Mouse (Mus musculus) liver, adult (tissue): ENCODE data around the gene B4galnt3.

ENCODE experiments used
- GATA4 ChIP-seq: IDR thresholded peaks from 2 replicates; pipeline ENCODE4 v1.6.1; 2014; ENCODE audit warnings: mild to moderate bottlenecking, low read length; ENCODE audit not compliant: insufficient replicate concordance

Gene B4galnt3

GRCm38 (mm10) chr6:120294056-120294784, at the start of gene B4galnt3, which contains the start of gene D330020A13Rik:
TSS of gene B4galnt3 (minus strand) at chr6:120294559.
TSS of gene D330020A13Rik (plus strand) at chr6:120294364.
- no peak for TF ChIP-seq GATA4

- TF ChIP-seq GATA4 = no peak
These were observed 49.6 kb upstream of the B4galnt3 start for GRCm38 (mm10) chr6:120343992-120344391.

GRCm38 (mm10) chr6:120332351-120332750, 38.0 kb upstream of the B4galnt3 start:
- no peak for TF ChIP-seq GATA4

GRCm38 (mm10) chr6:120324295-120324927, 30.1 kb upstream of the B4galnt3 start:
- no peak for TF ChIP-seq GATA4

- no peak for TF ChIP-seq GATA4
These were observed 26.0 kb upstream of the B4galnt3 start for GRCm38 (mm10) chr6:120320369-120320768.

- no peak for TF ChIP-seq GATA4
These were observed 24.8 kb upstream of the B4galnt3 start for GRCm38 (mm10) chr6:120319129-120319528.

- TF ChIP-seq GATA4 = no peak
These were observed 24.1 kb upstream of the B4galnt3 start for GRCm38 (mm10) chr6:120318303-120318940.

DNA sequence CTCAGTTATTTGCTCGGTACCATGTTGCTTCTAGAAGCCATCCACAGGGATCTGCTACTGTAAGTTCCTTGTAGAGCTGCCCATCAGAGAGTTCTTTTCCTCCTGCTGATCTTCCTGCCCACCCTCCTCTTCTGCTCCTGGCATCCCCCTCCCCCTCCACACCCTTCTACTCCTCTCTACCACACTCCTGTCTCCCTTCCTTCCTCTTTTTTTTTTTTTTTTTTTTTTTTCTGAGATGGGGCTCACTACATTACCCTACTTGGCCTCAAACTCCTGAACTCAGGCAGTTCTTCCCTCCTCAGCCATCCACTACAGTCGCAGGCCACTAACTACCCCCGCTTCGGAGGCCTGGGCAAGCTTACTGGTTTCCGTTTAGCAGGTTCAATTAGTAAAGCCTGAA, 18.1 kb upstream of the B4galnt3 start:
- no peak for TF ChIP-seq GATA4

DNA sequence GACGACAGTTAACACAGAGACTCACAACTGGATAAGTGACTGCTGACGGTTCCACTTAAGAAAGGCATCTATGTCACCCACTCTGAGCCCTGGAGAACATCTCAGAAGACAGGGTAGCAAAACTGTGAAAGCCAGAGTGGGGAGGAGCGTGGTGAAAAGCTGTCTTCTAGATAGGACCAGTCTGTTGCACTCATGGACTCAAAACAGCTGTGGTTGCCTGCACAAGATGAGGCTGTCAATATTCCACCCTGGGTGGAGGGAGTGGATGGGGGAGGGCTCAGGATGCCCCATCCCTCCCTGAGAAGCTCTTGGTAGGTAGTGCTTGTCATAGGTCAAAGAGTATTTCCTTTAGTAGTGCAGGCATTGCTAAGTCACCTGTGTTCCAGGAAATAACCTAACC, 15.4 kb upstream of the B4galnt3 start:
- no peak for TF ChIP-seq GATA4

DNA sequence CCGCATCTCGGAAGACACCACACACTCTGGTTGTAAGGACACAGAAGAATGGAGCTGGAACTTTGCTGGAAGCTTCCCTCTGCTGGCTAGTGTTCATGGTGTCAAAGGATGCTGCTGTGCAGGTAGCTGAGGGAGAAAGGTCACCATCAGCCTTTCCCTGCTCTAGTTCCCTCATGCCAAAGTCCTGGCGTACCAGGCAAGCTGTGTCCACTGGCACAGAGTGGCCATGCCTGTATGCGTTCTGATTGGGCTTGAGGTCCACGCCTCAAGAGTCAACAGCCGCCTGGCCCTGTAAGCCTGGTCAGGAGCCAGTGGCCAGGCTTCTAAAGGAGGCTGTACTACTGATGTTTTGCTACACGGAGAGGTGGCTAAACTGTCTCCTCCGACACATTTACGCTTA, 15.0 kb upstream of the B4galnt3 start:
- TF ChIP-seq GATA4 = no peak

DNA sequence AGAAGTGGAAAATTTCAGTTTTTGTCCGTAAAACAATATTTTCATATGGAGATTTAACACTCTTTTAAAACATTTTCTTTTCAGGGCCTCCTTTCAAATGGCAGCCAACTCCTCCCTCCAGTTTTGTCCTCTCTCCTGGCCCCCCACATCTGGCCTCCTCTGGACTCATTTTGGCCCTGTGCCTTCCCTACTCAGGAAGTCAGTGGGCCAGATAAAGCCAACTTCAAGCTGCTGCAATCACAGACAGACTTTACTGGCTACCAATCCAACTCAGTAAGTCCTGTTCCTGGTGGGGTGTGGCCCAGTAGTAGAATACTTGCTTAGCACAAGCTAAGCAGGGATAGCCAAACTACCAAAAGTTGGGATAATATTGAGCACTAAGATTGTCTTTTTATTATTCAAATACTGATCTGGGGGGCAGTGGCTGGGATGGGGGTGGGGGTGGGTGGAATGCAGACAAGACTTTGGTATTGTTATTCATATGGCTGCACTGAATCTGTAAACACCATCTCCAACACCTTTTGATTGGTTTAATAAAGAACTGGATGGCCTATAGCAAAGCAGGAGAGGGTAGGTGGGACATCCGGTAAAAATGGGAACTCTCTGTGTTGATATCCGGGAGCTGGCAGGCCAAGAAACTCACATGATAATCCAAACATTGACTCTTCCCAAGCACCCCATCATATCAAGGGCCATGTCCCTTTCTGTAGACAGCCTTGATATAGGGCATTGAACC, 12.7 kb upstream of the B4galnt3 start:
- TF ChIP-seq GATA4 = no peak

DNA sequence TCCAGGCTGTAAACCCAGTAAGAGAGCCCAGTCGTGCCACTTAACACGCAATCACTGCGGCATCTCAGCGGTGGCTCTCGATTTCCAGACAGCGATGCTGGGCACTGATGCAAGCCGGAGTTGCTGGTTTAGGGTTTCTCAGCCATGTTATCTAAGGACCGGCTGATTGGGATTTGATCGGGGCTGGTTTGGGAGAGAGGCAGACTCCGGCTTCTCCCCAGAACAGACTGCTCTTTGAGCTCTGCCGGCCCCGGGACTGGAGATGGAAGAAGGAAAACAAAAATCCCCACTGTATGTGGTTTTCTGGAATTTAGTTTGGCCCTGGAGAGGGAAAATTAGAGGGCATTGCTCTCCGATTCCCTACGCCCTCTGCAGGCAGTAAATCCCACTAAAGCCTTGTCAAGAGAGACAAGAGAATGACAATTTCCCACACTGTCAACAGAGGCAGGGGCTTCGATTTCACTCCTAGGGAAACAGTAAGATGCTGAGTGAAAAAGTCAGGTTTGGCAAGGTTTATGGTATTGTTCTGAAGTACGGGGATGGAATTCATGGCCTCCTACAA, 8.5 kb upstream of the B4galnt3 start:
- TF ChIP-seq GATA4 = no peak

DNA sequence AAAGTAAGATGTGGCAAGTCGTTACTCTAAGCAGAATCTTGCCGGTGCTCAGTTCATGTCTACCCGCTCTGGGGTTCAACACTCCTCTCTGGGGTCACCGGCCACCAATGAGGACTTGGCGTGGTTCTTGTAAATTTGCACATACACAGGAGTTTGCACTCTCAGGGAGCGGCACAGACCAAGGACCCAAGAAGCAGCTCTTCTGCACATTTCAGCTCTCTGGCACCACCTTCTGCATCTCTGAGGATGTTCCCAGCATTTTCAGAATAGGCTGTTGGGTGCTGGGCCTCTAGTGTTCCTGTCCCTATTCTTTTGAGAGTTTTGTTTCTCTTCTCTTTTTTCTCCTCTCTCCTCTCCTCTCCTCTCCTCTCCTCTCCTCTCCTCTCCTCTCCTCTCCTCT, 6.8 kb upstream of the B4galnt3 start:
- TF ChIP-seq GATA4 = no peak

DNA sequence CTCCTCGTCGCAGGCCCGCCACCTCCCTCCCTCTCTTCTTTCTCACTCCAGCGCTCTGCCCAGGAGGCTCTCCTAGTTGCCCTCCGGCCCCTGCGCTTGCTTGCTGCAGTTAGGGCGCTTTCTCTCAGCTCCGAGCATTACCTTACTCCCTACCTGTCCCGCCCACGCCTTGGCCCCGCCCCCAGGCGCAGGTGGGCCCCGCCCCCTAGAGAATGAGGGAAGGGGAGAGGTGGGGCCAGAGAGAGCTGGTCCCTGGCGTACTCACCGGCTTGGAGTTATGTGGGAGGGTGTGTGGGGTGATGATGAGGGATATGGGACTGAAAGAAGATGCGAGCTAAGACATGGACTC, 400 bp upstream of the B4galnt3 start:
- TF ChIP-seq GATA4 = no peak

DNA sequence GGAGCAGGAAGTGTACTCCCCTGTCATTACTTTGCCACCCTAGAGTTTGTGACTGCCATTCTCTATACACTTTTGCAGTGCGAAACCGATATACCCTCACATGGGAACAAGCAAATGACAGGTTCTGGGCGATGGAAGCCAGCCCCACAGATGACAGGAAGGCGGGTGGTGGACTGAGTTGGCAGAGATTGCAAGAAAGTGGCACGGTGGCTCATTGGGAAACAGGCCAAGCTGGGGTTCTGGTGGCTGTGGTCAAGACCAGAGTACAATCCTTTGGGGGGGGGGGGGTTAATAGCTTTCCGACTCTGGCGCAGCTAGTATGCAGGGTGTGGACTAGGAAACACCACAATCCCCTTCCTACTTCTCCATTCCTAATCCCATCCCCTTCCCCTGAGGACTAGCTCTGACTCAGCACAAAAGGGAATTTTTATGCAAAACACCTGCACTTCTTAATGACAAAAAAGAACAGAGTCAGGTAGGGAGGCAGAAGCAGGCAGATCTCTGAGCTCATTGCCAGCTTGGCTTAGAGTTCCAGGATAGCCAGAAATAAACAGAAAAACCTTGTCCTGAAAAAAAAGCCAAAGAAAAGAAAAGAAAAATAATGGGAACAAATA, 2.9 kb downstream of the B4galnt3 start:
- TF ChIP-seq GATA4 = no peak
